Mouse (Mus musculus) lung, embryonic 15.5 days (tissue): ENCODE measurements at regions not wholly inside any gene's neighbourhood (a gene's known extent, or its start where the extent isn't known, plus 50 kb on each side); places are given as distances from the start of the nearest gene placed in this dataset.

Experiments
- ATAC-seq: fragments of 200-750 bp; cut with Nextera tagmentation; 2 replicates; pipeline ENCODE4 v1.8.0; 2017; ENCODE audit warnings: moderate number of reproducible peaks, borderline replicate concordance; ENCODE audit not compliant: low FRiP score, low TSS enrichment; ENCODE audit errors: extremely low read depth
- H3K27ac ChIP-seq: fragments of 300-500 bp; sonication (generic); 2 replicates; pipeline ENCODE4 v1.5.1; 2015; ENCODE audit warnings: moderate library complexity, mild to moderate bottlenecking, inconsistent platforms
- H3K27me3 ChIP-seq: fragments of 300-500 bp; sonication (generic); 2 replicates; pipeline ENCODE4 v1.6.1; 2015; ENCODE audit warnings: inconsistent platforms
- H3K36me3 ChIP-seq: fragments of 300-500 bp; sonication (generic); 2 replicates; pipeline ENCODE4 v1.6.1; 2015; ENCODE audit warnings: inconsistent platforms
- H3K4me1 ChIP-seq: fragments of 300-500 bp; sonication (generic); 2 replicates; pipeline ENCODE4 v1.6.1; 2015; ENCODE audit warnings: inconsistent platforms
- H3K4me2 ChIP-seq: fragments of 300-500 bp; sonication (generic); 2 replicates; pipeline ENCODE4 v1.6.1; 2015; ENCODE audit warnings: inconsistent platforms, mild to moderate bottlenecking, moderate library complexity
- H3K4me3 ChIP-seq: fragments of 300-500 bp; sonication (generic); 2 replicates; pipeline ENCODE4 v1.5.1; 2015; ENCODE audit warnings: mild to moderate bottlenecking, inconsistent platforms
- H3K9ac ChIP-seq: fragments of 300-500 bp; sonication (generic); 2 replicates; pipeline ENCODE4 v1.6.1; 2015; ENCODE audit warnings: inconsistent platforms
- H3K9me3 ChIP-seq: fragments of 300-500 bp; sonication (generic); 2 replicates; pipeline ENCODE4 v1.6.1; 2016; ENCODE audit warnings: inconsistent platforms
- WGBS: fragments of 180-500 bp; shearing (Covaris S2); methylation state at CpG from one replicate; pipeline ENCODE4 v1.1.7; 2015; 5-methylcytosine and 5-hydroxymethylcytosine counted together

- Histone ChIP-seq H3K4me3 (no peak overlapping the region), H3K9me3 (no peaks in the 10 kb centered on the region), H3K36me3 (no peaks in the 10 kb centered on the region), H3K9ac (no peak overlapping the region), H3K27ac (no peak overlapping the region), H3K27me3 (no peaks in the 10 kb centered on the region), H3K4me1 (no peaks in the 10 kb centered on the region), H3K4me2 (no peak overlapping the region)
- WGBS, result 35% methylated on average over 3 of the region's 3 CpGs
- no peak for ATAC-seq
Measured at GRCm38 (mm10) chr16:97234321-97234720, 63.8 kb upstream of the Dscam start.

GRCm38 (mm10) chr16:97239626-97240025 lies 69.1 kb upstream of the Dscam start:
- no peak for ATAC-seq
- H3K27me3 ChIP-seq, result no peaks in the 10 kb centered on the region
- no peak overlapping the region for H3K4me2 ChIP-seq
- no peaks in the 10 kb centered on the region for H3K4me1 ChIP-seq
- H3K27ac ChIP-seq, result no peak overlapping the region
- 66% methylated on average over 5 of the region's 5 CpGs for WGBS
- no peaks in the 10 kb centered on the region for H3K36me3 ChIP-seq
- no peak overlapping the region for H3K9ac ChIP-seq
- no peaks in the 10 kb centered on the region for H3K9me3 ChIP-seq
- no peak overlapping the region for H3K4me3 ChIP-seq

GRCm38 (mm10) chr16:97240085-97240484 lies 69.5 kb upstream of the Dscam start:
- no peaks in the 10 kb centered on the region for H3K9me3 ChIP-seq
- H3K4me3 ChIP-seq, result no peak overlapping the region
- no peak overlapping the region for H3K27ac ChIP-seq
- no peak overlapping the region for H3K9ac ChIP-seq
- H3K27me3 ChIP-seq, result no peaks in the 10 kb centered on the region
- no peak for ATAC-seq
- no peaks in the 10 kb centered on the region for H3K4me1 ChIP-seq
- H3K36me3 ChIP-seq, result no peaks in the 10 kb centered on the region
- no peak overlapping the region for H3K4me2 ChIP-seq
- WGBS, result 81% methylated on average over 7 of the region's 7 CpGs

- whole genome bisulfite sequencing, result 32% methylated on average over 8 of the region's 8 CpGs
- Histone ChIP-seq H3K4me1 (no peaks in the 10 kb centered on the region), H3K27me3 (no peaks in the 10 kb centered on the region), H3K4me2 (no peak overlapping the region), H3K36me3 (no peaks in the 10 kb centered on the region), H3K9me3 (no peaks in the 10 kb centered on the region), H3K9ac (no peak overlapping the region), H3K4me3 (no peak overlapping the region), H3K27ac (no peak overlapping the region)
- no peak for ATAC-seq
Measured at GRCm38 (mm10) chr16:97240859-97241360, 70.4 kb upstream of the Dscam start.

- Histone ChIP-seq H3K4me1 (no peaks in the 10 kb centered on the region), H3K9ac (no peak overlapping the region), H3K36me3 (no peaks in the 10 kb centered on the region), H3K9me3 (no peaks in the 10 kb centered on the region), H3K4me2 (no peak overlapping the region), H3K4me3 (no peak overlapping the region), H3K27me3 (no peaks in the 10 kb centered on the region), H3K27ac (no peak overlapping the region)
- no peak for ATAC-seq
Measured at GRCm38 (mm10) chr16:97241639-97242038, 71.1 kb upstream of the Dscam start.

- H3K4me3 ChIP-seq, result no peak overlapping the region
- H3K9ac ChIP-seq, result no peak overlapping the region
- no peak for ATAC-seq
- WGBS, result 65% methylated on average over 6 of the region's 6 CpGs
- no peaks in the 10 kb centered on the region for H3K36me3 ChIP-seq
- H3K4me2 ChIP-seq, result no peak overlapping the region
- no peaks in the 10 kb centered on the region for H3K4me1 ChIP-seq
- H3K9me3 ChIP-seq, result no peaks in the 10 kb centered on the region
- H3K27me3 ChIP-seq, result no peaks in the 10 kb centered on the region
- no peak overlapping the region for H3K27ac ChIP-seq
Measured at GRCm38 (mm10) chr16:97250488-97250887, 79.9 kb upstream of the Dscam start.

DNA sequence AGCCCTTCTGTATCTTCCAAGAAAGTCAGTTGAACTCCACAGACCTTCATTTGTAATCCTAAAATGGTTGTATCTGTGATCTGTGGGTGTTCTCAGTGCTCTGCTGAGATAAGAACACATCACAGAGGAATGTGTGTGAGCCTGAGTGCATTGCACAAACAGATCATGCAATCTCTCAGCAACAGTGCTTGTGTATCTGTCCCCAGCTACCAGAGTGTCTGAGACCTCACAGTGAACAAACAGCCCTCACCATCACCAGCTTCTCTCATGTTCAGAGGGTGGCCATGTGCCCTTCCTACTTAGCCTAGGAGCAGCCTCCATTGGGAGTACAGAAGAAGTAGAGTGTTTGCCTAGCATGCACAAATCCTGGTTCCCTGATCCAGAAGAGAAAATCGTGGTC lies 82.0 kb upstream of the Dscam start:
- 60% methylated on average over 1 of the region's 1 CpGs for WGBS
- Histone ChIP-seq H3K27ac (no peak overlapping the region), H3K9me3 (no peaks in the 10 kb centered on the region), H3K4me1 (no peaks in the 10 kb centered on the region), H3K4me3 (no peak overlapping the region), H3K9ac (no peak overlapping the region), H3K4me2 (no peak overlapping the region), H3K27me3 (no peaks in the 10 kb centered on the region), H3K36me3 (no peaks in the 10 kb centered on the region)
- no peak for ATAC-seq

GRCm38 (mm10) chr16:97252997-97253635 lies 82.6 kb upstream of the Dscam start:
- 46% methylated on average over 2 of the region's 2 CpGs for WGBS
- H3K9ac ChIP-seq, result no peak overlapping the region

GRCm38 (mm10) chr16:97258821-97259220 lies 88.3 kb upstream of the Dscam start:
- no peaks in the 10 kb centered on the region for H3K9me3 ChIP-seq
- no peak overlapping the region for H3K27ac ChIP-seq
- no peak for ATAC-seq
- no peaks in the 10 kb centered on the region for H3K36me3 ChIP-seq
- H3K4me2 ChIP-seq, result no peak overlapping the region
- 73% methylated on average over 6 of the region's 6 CpGs for WGBS
- H3K4me3 ChIP-seq, result no peak overlapping the region
- H3K9ac ChIP-seq, result no peak overlapping the region
- H3K4me1 ChIP-seq, result no peaks in the 10 kb centered on the region
- no peaks in the 10 kb centered on the region for H3K27me3 ChIP-seq

More at GRCm38 (mm10) chr16:97252997-97253635, 82.6 kb upstream of the Dscam start:
- Histone ChIP-seq H3K27me3 (no peaks in the 10 kb centered on the region), H3K4me1 (no peaks in the 10 kb centered on the region), H3K4me3 (no peak overlapping the region), H3K9me3 (no peaks in the 10 kb centered on the region), H3K27ac (no peak overlapping the region), H3K36me3 (no peaks in the 10 kb centered on the region), H3K4me2 (no peak overlapping the region)
- ATAC-seq, result no peak

GRCm38 (mm10) chr16:97263451-97263850 lies 92.9 kb upstream of the Dscam start:
- WGBS, result 13% methylated on average over 6 of the region's 6 CpGs
- Histone ChIP-seq H3K4me1 (no peaks in the 10 kb centered on the region), H3K9ac (no peak overlapping the region), H3K27ac (no peak overlapping the region), H3K9me3 (no peaks in the 10 kb centered on the region), H3K36me3 (no peaks in the 10 kb centered on the region), H3K4me2 (no peak overlapping the region), H3K4me3 (no peak overlapping the region), H3K27me3 (no peaks in the 10 kb centered on the region)
- ATAC-seq, result no peak

DNA sequence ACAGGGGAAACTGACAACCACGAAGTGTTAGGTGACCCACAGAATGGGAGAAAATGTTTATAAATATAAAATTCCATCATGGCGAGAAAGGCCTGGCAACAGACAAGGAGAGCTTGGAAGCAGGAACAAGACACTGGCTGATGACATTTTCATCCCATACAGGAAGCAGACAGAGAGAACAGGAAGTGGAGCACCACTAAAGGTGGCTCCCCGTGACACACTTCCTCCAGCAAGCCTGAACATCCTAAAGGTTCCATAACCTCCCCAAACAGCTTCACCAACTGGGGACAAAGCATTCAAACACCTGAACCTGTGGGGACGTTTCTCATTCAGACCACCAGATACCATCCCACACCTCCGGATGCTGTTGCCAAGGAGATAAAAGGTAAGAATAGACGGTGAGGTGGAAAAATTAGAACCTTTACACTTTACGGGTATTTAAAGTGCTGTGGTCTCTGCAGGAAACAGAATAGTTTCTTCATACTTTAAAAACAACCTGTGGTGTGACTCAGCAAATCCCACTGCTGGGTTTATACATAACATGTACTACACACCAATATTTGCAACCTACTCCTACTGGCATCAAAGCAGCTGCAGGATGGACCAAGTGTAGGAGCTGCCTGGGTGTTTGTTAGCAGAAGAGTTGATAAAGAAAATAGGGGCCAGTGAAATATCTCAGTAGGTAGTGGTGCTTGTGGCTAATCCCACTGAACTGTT lies 86.0 kb upstream of the Bace2 start:
- H3K4me1 ChIP-seq, result no peaks in the 10 kb centered on the region
- no peaks in the 10 kb centered on the region for H3K27me3 ChIP-seq
- H3K27ac ChIP-seq, result no peak overlapping the region
- H3K4me2 ChIP-seq, result no peak overlapping the region
- 75% methylated on average over 7 of the region's 7 CpGs for WGBS
- H3K36me3 ChIP-seq, result no peaks in the 10 kb centered on the region
- ATAC-seq, result no peak
- H3K4me3 ChIP-seq, result no peak overlapping the region
- H3K9me3 ChIP-seq, result no peaks in the 10 kb centered on the region
- H3K9ac ChIP-seq, result no peak overlapping the region

GRCm38 (mm10) chr16:97271264-97271663 lies 85.3 kb upstream of the Bace2 start:
- no peaks in the 10 kb centered on the region for H3K4me1 ChIP-seq
- H3K36me3 ChIP-seq, result no peaks in the 10 kb centered on the region
- no peak overlapping the region for H3K27ac ChIP-seq
- ATAC-seq, result no peak
- no peak overlapping the region for H3K4me3 ChIP-seq
- no peaks in the 10 kb centered on the region for H3K27me3 ChIP-seq
- H3K9ac ChIP-seq, result no peak overlapping the region
- no peaks in the 10 kb centered on the region for H3K9me3 ChIP-seq
- WGBS, result 79% methylated on average over 8 of the region's 8 CpGs
- no peak overlapping the region for H3K4me2 ChIP-seq
